22 mouse cellular contexts compared by ENCODE assay signal in the genomic region with DNA sequence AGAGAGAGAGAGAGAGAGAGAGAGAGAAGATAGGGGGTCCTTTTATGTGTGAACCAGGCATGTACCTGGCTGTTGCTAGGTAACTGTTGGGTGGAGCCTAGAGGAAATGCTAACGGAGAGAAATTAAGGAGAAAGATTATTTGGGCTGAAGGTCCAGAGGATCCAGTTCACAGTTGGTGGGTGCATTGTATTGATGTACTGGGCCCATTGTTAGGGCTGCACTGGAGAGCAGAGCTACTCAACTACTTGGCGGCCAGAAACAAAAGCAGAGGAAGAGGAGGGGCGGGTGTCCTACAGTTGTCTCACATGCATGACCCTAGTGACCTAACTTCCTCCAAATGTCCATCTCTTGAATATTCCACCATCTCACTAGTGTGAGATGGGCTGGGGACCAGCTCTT.
A peak's percentile ranks its signal among the peaks of the same experiment; 100 is the strongest.
DNase-seq lines count a peak whose midpoint lies in the region; ATAC-seq lines count a peak whose summit lies in the region.
"Had no signal": no experiment of that assay in that cellular context is flagged by ENCODE, and none has a peak within 500 bp of the region (broad histone marks: within the 10 kb centered on the region; RNA-seq: fewer than 3 reads in every experiment).

No protein-coding gene starts in this region.

- no peaks in the 10 kb centered on the region for H3K27me3 ChIP-seq in midbrain, embryonic 15.5 days (replicated peaks)
- H3K27me3 ChIP-seq in midbrain, embryonic 14.5 days (ENCODE audit: control insufficient read depth, insufficient read depth, low read length), result no peaks in the 10 kb centered on the region
- H3K27me3 ChIP-seq: embryonic facial prominence, embryonic 12.5 days; forebrain, embryonic 13.5 days; forebrain, embryonic 15.5 days had no signal

- DNase-seq in midbrain, embryonic 14.5 days, result no peak
- peak; percentile 32 for DNase-seq in retina, postnatal 1 day
- no peak for DNase-seq in retina, embryonic 14.5 days (ENCODE audit: low spot score)
- DNase-seq in ES-CJ7 (ENCODE audit: low read depth, low spot score), result peak; percentile 45
- DNase-seq in ZHBTc4 (ENCODE audit: low read depth, low spot score), result peak; percentile 26
- no peak for DNase-seq in thymus, postnatal 0 days (ENCODE audit: low spot score)
- DNase-seq in left cerebral cortex, postnatal 36 days (ENCODE audit: low spot score in 2 of 2), result no peak
- DNase-seq: adrenal gland, adult 2 months; adrenal gland, postnatal 10 days; adrenal gland, postnatal 25 days; cerebellum, adult 11 months; cerebellum, adult 18-20 months; cerebellum, adult 8-10 months; cerebellum, adult 9-11 months; cerebellum, postnatal 14 days; cerebellum, postnatal 36 days; forebrain, postnatal 0 days had no signal

- intact Hi-C loops in left cerebral cortex, postnatal 36 days (cut with DNase I), result no loop called here

- H3K4me2 ChIP-seq in midbrain, embryonic 15.5 days, result no peak overlapping the region
- no peak overlapping the region for H3K4me2 ChIP-seq in midbrain, embryonic 14.5 days (ENCODE audit: low read length)
- H3K4me2 ChIP-seq: embryonic facial prominence, embryonic 12.5 days; forebrain, embryonic 13.5 days; forebrain, embryonic 15.5 days had no signal

- no peaks in the 10 kb centered on the region for H3K4me1 ChIP-seq in midbrain, embryonic 15.5 days
- no peaks in the 10 kb centered on the region for H3K4me1 ChIP-seq in midbrain, embryonic 14.5 days (ENCODE audit: control insufficient read depth, insufficient read depth, low read length)
- H3K4me1 ChIP-seq: embryonic facial prominence, embryonic 12.5 days had no signal

- no peaks in the 10 kb centered on the region for H3K36me3 ChIP-seq in midbrain, embryonic 15.5 days (replicated peaks)
- H3K36me3 ChIP-seq in midbrain, embryonic 14.5 days (ENCODE audit: control insufficient read depth, insufficient read depth, low read length), result no peaks in the 10 kb centered on the region
- H3K36me3 ChIP-seq: embryonic facial prominence, embryonic 10.5 days; embryonic facial prominence, embryonic 12.5 days; forebrain, embryonic 15.5 days had no signal

- WGBS in midbrain, embryonic 15.5 days, result 30% methylated on average over 3 of the region's 3 CpGs
- WGBS in midbrain, embryonic 14.5 days, result 21% methylated on average over 3 of the region's 3 CpGs

- H3K9ac ChIP-seq in midbrain, embryonic 15.5 days, result no peak overlapping the region
- H3K9ac ChIP-seq in midbrain, embryonic 14.5 days (replicated peaks; ENCODE audit: low read length), result no peak overlapping the region
- H3K9ac ChIP-seq: embryonic facial prominence, embryonic 12.5 days; forebrain, embryonic 13.5 days; forebrain, embryonic 15.5 days; forebrain, postnatal 0 days had no signal

- ATAC-seq in midbrain, embryonic 15.5 days (replicated peaks), result 0 out of 2 replicates have a peak, but pooled peaks have one; percentile 20
- ATAC-seq in midbrain, embryonic 14.5 days (ENCODE audit: low FRiP score, low TSS enrichment), result no peak
- ATAC-seq: forebrain, embryonic 13.5 days; forebrain, embryonic 15.5 days; forebrain, postnatal 0 days had no signal

- no peak overlapping the region for H3K4me3 ChIP-seq in midbrain, embryonic 15.5 days
- H3K4me3 ChIP-seq in midbrain, embryonic 14.5 days (replicated peaks; ENCODE audit: low read depth, low read length), result no peak overlapping the region
- H3K4me3 ChIP-seq: embryonic facial prominence, embryonic 10.5 days; embryonic facial prominence, embryonic 12.5 days; forebrain, embryonic 13.5 days; forebrain, embryonic 15.5 days had no signal

- H3K9me3 ChIP-seq in midbrain, embryonic 15.5 days, result no peaks in the 10 kb centered on the region
- no peaks in the 10 kb centered on the region for H3K9me3 ChIP-seq in midbrain, embryonic 14.5 days (ENCODE audit: control insufficient read depth, low read length)
- H3K9me3 ChIP-seq: embryonic facial prominence, embryonic 10.5 days; embryonic facial prominence, embryonic 12.5 days; forebrain, embryonic 13.5 days; forebrain, embryonic 15.5 days had no signal

- no peak overlapping the region for H3K27ac ChIP-seq in midbrain, embryonic 15.5 days
- H3K27ac ChIP-seq in midbrain, embryonic 14.5 days (replicated peaks; ENCODE audit: low read depth, low read length), result no peak overlapping the region
- H3K27ac ChIP-seq: embryonic facial prominence, embryonic 10.5 days; embryonic facial prominence, embryonic 12.5 days; forebrain, embryonic 13.5 days; forebrain, embryonic 15.5 days had no signal

Comparison
In these comparisons a context has a peak if more than half of its experiments do, and no peak if none do; other contexts are left out.
1. DNase-seq: peak in retina, postnatal 1 day (single experiment), ES-CJ7 (single experiment) and ZHBTc4 (single experiment); none in midbrain, embryonic 14.5 days (single experiment), retina, embryonic 14.5 days (single experiment), thymus, postnatal 0 days (single experiment) and left cerebral cortex, postnatal 36 days (0 of 2).